ENCODE assay signal across 29 mouse cellular contexts in the genomic region with DNA sequence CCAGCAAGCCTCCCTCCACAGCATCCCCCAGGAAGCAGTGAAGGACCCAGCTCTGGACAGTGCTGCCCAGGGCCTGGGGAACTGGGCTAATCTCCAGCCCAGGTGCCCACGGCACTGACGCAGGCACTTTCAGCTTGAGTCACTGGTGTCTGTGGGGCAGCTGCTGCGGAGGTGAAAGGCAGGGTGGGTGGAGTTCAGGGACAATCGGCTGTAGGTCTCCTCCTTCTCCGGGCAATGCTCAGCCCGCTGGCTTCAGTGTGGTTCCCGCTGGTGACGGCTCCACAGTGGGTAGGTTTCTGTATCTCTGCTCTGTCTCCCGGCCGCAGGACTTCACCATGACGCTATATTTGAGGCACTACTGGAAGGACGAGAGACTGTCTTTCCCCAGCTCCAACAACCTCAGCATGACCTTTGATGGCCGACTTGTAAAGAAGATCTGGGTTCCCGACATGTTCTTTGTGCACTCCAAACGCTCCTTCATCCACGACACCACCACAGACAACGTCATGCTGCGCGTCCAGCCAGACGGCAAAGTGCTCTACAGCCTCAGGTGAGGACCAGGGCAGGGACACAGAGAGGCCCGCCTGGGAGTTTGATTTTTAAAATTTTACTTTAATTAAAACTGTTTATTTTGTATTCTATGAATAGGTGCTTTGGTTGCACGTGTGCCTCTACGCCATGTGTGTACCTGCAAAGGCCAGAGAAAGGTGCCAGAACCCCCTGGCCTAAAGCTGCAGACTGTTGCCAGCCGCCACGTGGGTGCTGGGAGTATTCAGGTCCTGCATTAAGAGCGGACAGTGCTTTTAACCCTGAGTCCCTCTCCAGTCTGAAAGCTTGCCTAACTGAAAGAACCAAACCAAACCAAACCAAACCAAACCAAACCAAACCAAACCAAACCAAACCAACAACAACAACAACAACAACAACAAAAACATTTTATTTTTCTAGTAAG. TPM values are rescaled to one million over a fixed set of nuclear protein-coding genes. Genes with fewer than 3 reads are reported as not detected.
A peak's percentile ranks its signal among the peaks of the same experiment; 100 is the strongest.
DNase-seq lines count a peak whose midpoint lies in the region; ATAC-seq and TF ChIP-seq lines count a peak whose summit lies in the region.
"Had no signal": no experiment of that assay in that cellular context is flagged by ENCODE, and none has a peak within 500 bp of the region (broad histone marks: within the 10 kb centered on the region; RNA-seq: fewer than 3 reads in every experiment).

No protein-coding gene starts in this region.

- no peak overlapping the region for H3K4me3 ChIP-seq in forebrain, embryonic 11.5 days (ENCODE audit: low read depth, low read length)
- H3K4me3 ChIP-seq in forebrain, embryonic 15.5 days, result no peak overlapping the region
- peak overlapping the region; percentile 56 to 68 (median 64) for H3K4me3 ChIP-seq in CH12.LX (replicated peaks in 1 of 3; ENCODE audit: low read depth in 2 of 3, low read length in 2 of 3, poor library complexity in 1 of 3)
- H3K4me3 ChIP-seq: embryonic facial prominence, embryonic 13.5 days; embryonic facial prominence, embryonic 15.5 days; erythroblast, embryonic 14.5 days; forebrain, embryonic 10.5 days; forebrain, embryonic 13.5 days had no signal

- no peaks in the 10 kb centered on the region for H3K36me3 ChIP-seq in forebrain, embryonic 11.5 days (ENCODE audit: control insufficient read depth, insufficient read depth, low read length)
- H3K36me3 ChIP-seq in forebrain, embryonic 15.5 days, result no peaks in the 10 kb centered on the region
- peaks cover 7 to 23% of the 10 kb centered on the region in 2 experiments for H3K36me3 ChIP-seq in CH12.LX (replicated peaks in 1 of 2; ENCODE audit: control insufficient read depth in 1 of 2, insufficient read depth in 1 of 2, low read length in 1 of 2)
- H3K36me3 ChIP-seq: embryonic facial prominence, embryonic 13.5 days; embryonic facial prominence, embryonic 15.5 days; forebrain, embryonic 10.5 days; G1E had no signal

- peak; percentile 86 for TF ChIP-seq EP300 in CH12.LX (IDR thresholded peaks at IDR 0.05; ENCODE audit: low read length)

- H3K27ac ChIP-seq in forebrain, embryonic 11.5 days (ENCODE audit: low read depth, low read length), result no peak overlapping the region
- H3K27ac ChIP-seq in forebrain, embryonic 15.5 days (replicated peaks), result no peak overlapping the region
- H3K27ac ChIP-seq in CH12.LX (ENCODE audit: insufficient read depth, low read depth), result no peak overlapping the region; the same call in 1 of the 2 replicates
- H3K27ac ChIP-seq: embryonic facial prominence, embryonic 13.5 days; embryonic facial prominence, embryonic 15.5 days; forebrain, embryonic 10.5 days; forebrain, embryonic 13.5 days had no signal

- no peaks in the 10 kb centered on the region for H3K9me3 ChIP-seq in forebrain, embryonic 11.5 days (ENCODE audit: control insufficient read depth, low read length)
- no peaks in the 10 kb centered on the region for H3K9me3 ChIP-seq in forebrain, embryonic 15.5 days
- H3K9me3 ChIP-seq in CH12.LX (replicated peaks; ENCODE audit: low read length), result no peaks in the 10 kb centered on the region
- H3K9me3 ChIP-seq: embryonic facial prominence, embryonic 13.5 days; embryonic facial prominence, embryonic 15.5 days; forebrain, embryonic 10.5 days; forebrain, embryonic 13.5 days; G1E had no signal

- peak; percentile 81 for TF ChIP-seq POLR2A in CH12.LX (IDR thresholded peaks at IDR 0.05; ENCODE audit: low read depth, low read length)

- no peak overlapping the region for H3K9ac ChIP-seq in forebrain, embryonic 11.5 days (ENCODE audit: low read length)
- H3K9ac ChIP-seq in forebrain, embryonic 15.5 days (replicated peaks), result no peak overlapping the region
- H3K9ac ChIP-seq in CH12.LX (ENCODE audit: insufficient read depth, low read depth), result peak overlapping the region; percentile 51
- H3K9ac ChIP-seq: embryonic facial prominence, embryonic 13.5 days; embryonic facial prominence, embryonic 15.5 days; forebrain, embryonic 13.5 days had no signal

- H3K4me1 ChIP-seq in forebrain, embryonic 11.5 days (replicated peaks; ENCODE audit: control insufficient read depth, insufficient read depth, low read length), result no peaks in the 10 kb centered on the region
- no peaks in the 10 kb centered on the region for H3K4me1 ChIP-seq in forebrain, embryonic 15.5 days
- peaks cover 14 to 58% of the 10 kb centered on the region in 2 experiments for H3K4me1 ChIP-seq in CH12.LX (ENCODE audit: control insufficient read depth in 1 of 2, insufficient read depth in 2 of 2)
- H3K4me1 ChIP-seq: embryonic facial prominence, embryonic 13.5 days; embryonic facial prominence, embryonic 15.5 days; forebrain, embryonic 13.5 days had no signal

- ATAC-seq in forebrain, embryonic 11.5 days (replicated peaks; ENCODE audit: low FRiP score), result no peak
- no peak for ATAC-seq in forebrain, embryonic 15.5 days (replicated peaks)
- no peak for ATAC-seq in CD4-positive, CD25-positive, alpha-beta regulatory T cell, adult 4 months
- ATAC-seq: activated CD4-positive, CD25-positive, alpha-beta regulatory T cell, adult 4 months; forebrain, embryonic 13.5 days; forebrain, embryonic 16.5 days; Patski had no signal

- TF ChIP-seq CTCF in CH12.LX (conservative IDR thresholded peaks at IDR 0.05 in 1 of 2, IDR thresholded peaks at IDR 0.05 in 1 of 2; ENCODE audit: low read depth in 2 of 2, low read length in 2 of 2), result no peak

- DNase-seq in forebrain, embryonic 11.5 days (ENCODE audit: low spot score), result peak; percentile 44
- DNase-seq in CH12.LX (ENCODE audit: extremely low read depth) (peak; percentile 62), ES-CJ7 (ENCODE audit: low read depth, low spot score) (peak; percentile 9), ZHBTc4 (ENCODE audit: low read depth, low spot score) (peak; percentile 40)
- no peak for DNase-seq in kidney, postnatal 14 days
- DNase-seq: adrenal gland, adult 2 months; adrenal gland, postnatal 10 days; adrenal gland, postnatal 25 days; B cell, adult 2 months; cerebellum, adult 11 months; cerebellum, adult 18-20 months; cerebellum, adult 8-10 months; cerebellum, adult 9-11 months; cerebellum, postnatal 14 days; cerebellum, postnatal 36 days; embryo, embryonic 11 days had no signal

- H3K27me3 ChIP-seq in forebrain, embryonic 11.5 days (ENCODE audit: control insufficient read depth, insufficient read depth, low read length), result no peaks in the 10 kb centered on the region
- no peaks in the 10 kb centered on the region for H3K27me3 ChIP-seq in forebrain, embryonic 15.5 days
- H3K27me3 ChIP-seq in CH12.LX (replicated peaks), result no peaks in the 10 kb centered on the region
- H3K27me3 ChIP-seq: embryonic facial prominence, embryonic 15.5 days; forebrain, embryonic 13.5 days had no signal

- no peak for TF ChIP-seq RAD21 in CH12.LX (IDR thresholded peaks at IDR 0.05; ENCODE audit: low read depth, low read length)

- dilution Hi-C loops in CH12.LX (cut with MboI; ENCODE audit: extremely low pct_ligation_motif_present, extremely low pct_unique_long_range_greater_than_20kb, low sequenced_read_pairs), result no loop called here

- in situ Hi-C loops in CH12.LX (cut with MboI; ENCODE audit: low pct_ligation_motif_present, low pct_unique_long_range_greater_than_20kb, low sequenced_read_pairs), result no loop called here

- no peak overlapping the region for H3K4me2 ChIP-seq in forebrain, embryonic 11.5 days (ENCODE audit: low read depth, low read length, severe bottlenecking)
- H3K4me2 ChIP-seq in forebrain, embryonic 15.5 days (replicated peaks), result no peak overlapping the region
- peak overlapping the region; percentile 68 for H3K4me2 ChIP-seq in CH12.LX (ENCODE audit: insufficient read depth, low read depth, poor library complexity, severe bottlenecking)
- H3K4me2 ChIP-seq: embryonic facial prominence, embryonic 13.5 days; embryonic facial prominence, embryonic 15.5 days; forebrain, embryonic 13.5 days had no signal

- no peaks in the 10 kb centered on the region; the same call in 1 of the 2 replicates for H3K79me2 ChIP-seq in CH12.LX (replicated peaks; ENCODE audit: control insufficient read depth, extremely low read depth, insufficient read depth, poor library complexity, severe bottlenecking)

- WGBS in forebrain, embryonic 11.5 days, result 87% methylated on average over 26 of the region's 26 CpGs
- 87% methylated on average over 26 of the region's 26 CpGs for WGBS in forebrain, embryonic 15.5 days

TF ChIP-seq in CH12.LX, 34 proteins besides CTCF, POLR2A, EP300 and RAD21 (continues in another document):
- TF ChIP-seq JUN (IDR thresholded peaks at IDR 0.05; ENCODE audit: insufficient read depth, low read depth, low read length), result peak; percentile 38; the same call in 1 of the 2 replicates
- no peak for TF ChIP-seq USF2 (conservative IDR thresholded peaks at IDR 0.05; ENCODE audit: low read depth, low read length)
- peak; percentile 97 for TF ChIP-seq MXI1 (IDR thresholded peaks at IDR 0.05; ENCODE audit: low read depth, low read length)
- TF ChIP-seq PAX5 (IDR thresholded peaks at IDR 0.05; ENCODE audit: low read length), result no peak
- peak; percentile 63 for TF ChIP-seq BHLHE40 (IDR thresholded peaks at IDR 0.05; ENCODE audit: low read depth, low read length)
- TF ChIP-seq GABPA (IDR thresholded peaks at IDR 0.05; ENCODE audit: insufficient replicate concordance, low read depth, low read length), result no peak
- peak; percentile 76 for TF ChIP-seq MAX (IDR thresholded peaks at IDR 0.05; ENCODE audit: low read length)

RNA-seq across cellular contexts. Expression of a gene that starts 20.0 kb away (rescaled TPM):
- polyA plus RNA-seq in forebrain, embryonic 11.5 days (2014; fragmentation: Nextera tagmentation; extraction: Ambion mirVana), result not detected in 2 replicates
- polyA plus RNA-seq in forebrain, embryonic 15.5 days (2015; fragmentation: Nextera tagmentation; extraction: Ambion mirVana), result 0.08 and 0.14 TPM in 2 replicates
- total RNA-seq in CH12.LX (2012; rRNA removed) (43.3 and 52.3 TPM in 2 replicates), CH12.LX (2014; rRNA removed) (76.9 and 82.0 TPM in 2 replicates)
- 112 and 114 TPM in 2 replicates for polyA plus RNA-seq in CH12.LX (2012; ENCODE audit: insufficient read length, low read depth)
- polyA plus RNA-seq in CD4-positive, CD25-positive, alpha-beta regulatory T cell, adult 4 months (2017; shearing (Covaris generic)), result not detected
- total RNA-seq: adrenal gland, postnatal 25 days; common myeloid progenitor, adult 5-6 weeks had no signal
- polyA plus RNA-seq: activated CD4-positive, CD25-positive, alpha-beta regulatory T cell, adult 4 months; adrenal gland, adult 2 months; embryonic facial prominence, embryonic 11.5 days; embryonic facial prominence, embryonic 13.5 days; embryonic facial prominence, embryonic 15.5 days; forebrain, embryonic 10.5 days; forebrain, embryonic 13.5 days; forebrain, embryonic 16.5 days; G1E; Patski had no signal

RNA-seq across cellular contexts. Expression of a gene that starts 37.2 kb away (rescaled TPM):
- polyA plus RNA-seq in forebrain, embryonic 11.5 days (2014; fragmentation: Nextera tagmentation; extraction: Ambion mirVana), result 1.1 and 1.7 TPM in 2 replicates
- 2.5 and 3.0 TPM in 2 replicates for polyA plus RNA-seq in forebrain, embryonic 15.5 days (2015; fragmentation: Nextera tagmentation; extraction: Ambion mirVana)
- total RNA-seq in CH12.LX (2012; rRNA removed), result 0.55 and 0.59 TPM in 2 replicates
- total RNA-seq in CH12.LX (2014; rRNA removed), result 0.22 and 0.32 TPM in 2 replicates
- 0.16 TPM in 1 of 2 replicates, not detected in the other for polyA plus RNA-seq in CH12.LX (2012; ENCODE audit: insufficient read length, low read depth)
- polyA plus RNA-seq in CD4-positive, CD25-positive, alpha-beta regulatory T cell, adult 4 months (2017; shearing (Covaris generic)), result not detected
- total RNA-seq: G1E had no signal
- polyA plus RNA-seq: activated CD4-positive, CD25-positive, alpha-beta regulatory T cell, adult 4 months; erythroblast, embryonic 14.5 days; G1E had no signal

RNA-seq across cellular contexts. Expression of a gene that starts 56.4 kb away (rescaled TPM):
- polyA plus RNA-seq in forebrain, embryonic 11.5 days (2014; fragmentation: Nextera tagmentation; extraction: Ambion mirVana), result 7.9 and 9.0 TPM in 2 replicates
- 30.9 and 33.9 TPM in 2 replicates for polyA plus RNA-seq in forebrain, embryonic 15.5 days (2015; fragmentation: Nextera tagmentation; extraction: Ambion mirVana)
- total RNA-seq in CH12.LX (2012; rRNA removed) (not detected in 2 replicates), CH12.LX (2014; rRNA removed) (not detected in 2 replicates)
- not detected in 2 replicates for polyA plus RNA-seq in CH12.LX (2012; ENCODE audit: insufficient read length, low read depth)
- polyA plus RNA-seq in CD4-positive, CD25-positive, alpha-beta regulatory T cell, adult 4 months (2017; shearing (Covaris generic)), result 1 to 10 TPM; 3.5 to 4.2 TPM
- total RNA-seq: common myeloid progenitor, adult 5-6 weeks had no signal
- polyA plus RNA-seq: erythroblast, embryonic 14.5 days; G1E had no signal

Comparison
In these comparisons a context has a peak if more than half of its experiments do, and no peak if none do; other contexts are left out.
1. H3K4me3 ChIP-seq: peak in CH12.LX (3 of 3); none in forebrain, embryonic 11.5 days (single experiment) and forebrain, embryonic 15.5 days (single experiment).
2. RNA of a gene that starts 20.0 kb away (polyA plus RNA-seq): 112 to 114 TPM in CH12.LX; 0.08 to 0.14 TPM in forebrain, embryonic 15.5 days, not detected in CD4-positive, CD25-positive, alpha-beta regulatory T cell, adult 4 months and not detected in forebrain, embryonic 11.5 days; every median in the first group is over 10 times any median in the second.